Mouse (Mus musculus) left cerebral cortex, adult 11 months (tissue): Measurements from ENCODE around the gene Atg16l2.

Experiments
- DNase-seq: peaks from one replicate; pipeline ENCODE4 v3.0.0; 2022; ENCODE audit warnings: low spot score

Atg16l2 gene

GRCm38 (mm10) chr7:101292086-101292485 lies 10.0 kb downstream of the Atg16l2 start:
- no peak for DNase-seq

GRCm38 (mm10) chr7:101291641-101292040 lies 10.4 kb downstream of the Atg16l2 start:
- DNase-seq, result no peak

GRCm38 (mm10) chr7:101291211-101291610 lies 10.8 kb downstream of the Atg16l2 start:
- no peak for DNase-seq

GRCm38 (mm10) chr7:101290401-101290800 lies 11.7 kb downstream of the Atg16l2 start:
- no peak for DNase-seq

- DNase-seq, result no peak
These were observed 13.6 kb downstream of the Atg16l2 start for GRCm38 (mm10) chr7:101288436-101288835.

- no peak for DNase-seq
These were observed 14.2 kb downstream of the Atg16l2 start for GRCm38 (mm10) chr7:101287820-101288219.

GRCm38 (mm10) chr7:101286891-101287290 lies 15.2 kb downstream of the Atg16l2 start:
- no peak for DNase-seq

GRCm38 (mm10) chr7:101284504-101284903 lies 17.5 kb downstream of the Atg16l2 start:
- no peak for DNase-seq

GRCm38 (mm10) chr7:101282721-101283120 lies 19.3 kb downstream of the Atg16l2 start:
- no peak for DNase-seq

- DNase-seq, result no peak
These were observed 29.4 kb downstream of the Atg16l2 start for GRCm38 (mm10) chr7:101272466-101273160.

GRCm38 (mm10) chr7:101271602-101272001 lies 30.4 kb downstream of the Atg16l2 start:
- DNase-seq, result no peak

- peak; percentile 18 for DNase-seq
These were observed 34.4 kb downstream of the Atg16l2 start for GRCm38 (mm10) chr7:101267457-101268259.

- no peak for DNase-seq
These were observed 38.5 kb downstream of the Atg16l2 start for GRCm38 (mm10) chr7:101263511-101263910.

- no peak for DNase-seq
These were observed 40.0 kb downstream of the Atg16l2 start for GRCm38 (mm10) chr7:101261941-101262546.

- no peak for DNase-seq
These were observed 43.6 kb downstream of the Atg16l2 start for GRCm38 (mm10) chr7:101258482-101258881.

GRCm38 (mm10) chr7:101253071-101253470 lies 49.0 kb downstream of the Atg16l2 start:
- no peak for DNase-seq

- DNase-seq, result no peak
These were observed 52.9 kb downstream of the Atg16l2 start for GRCm38 (mm10) chr7:101249173-101249572.

- no peak for DNase-seq
These were observed 53.3 kb downstream of the Atg16l2 start for GRCm38 (mm10) chr7:101248760-101249159.

- DNase-seq, result no peak
These were observed 65.2 kb downstream of the Atg16l2 start for GRCm38 (mm10) chr7:101236712-101237473.

- no peak for DNase-seq
These were observed 69.3 kb downstream of the Atg16l2 start for GRCm38 (mm10) chr7:101232716-101233115.

- DNase-seq, result peak; percentile 26
These were observed 70.6 kb downstream of the Atg16l2 start for GRCm38 (mm10) chr7:101231458-101231857.

GRCm38 (mm10) chr7:101229336-101229735 lies 72.7 kb downstream of the Atg16l2 start:
- no peak for DNase-seq
